Mouse (Mus musculus) Muller cell, postnatal 12 days (primary cell): ENCODE measurements around the gene Hoxc13.

Source experiments
- DNase-seq: peaks from one replicate; pipeline ENCODE4 v3.0.0-alpha.2; 2015; ENCODE audit errors: inconsistent ontology term

Gene Hoxc13

GRCm38 (mm10) chr15:102936279-102936972, 15.5 kb downstream of the Hoxc13 start, which contains the start of gene Hoxc12:
Gene Hoxc12, plus strand, starts transcription at chr15:102936757.
- no peak for DNase-seq

- no peak for DNase-seq
These were observed 16.2 kb downstream of the Hoxc13 start for GRCm38 (mm10) chr15:102937036-102937666.

- DNase-seq, result no peak
These were observed 18.6 kb downstream of the Hoxc13 start for GRCm38 (mm10) chr15:102939256-102940155.

- peak; percentile 24 for DNase-seq
These were observed 22.0 kb downstream of the Hoxc13 start for GRCm38 (mm10) chr15:102942739-102943467.

- DNase-seq, result no peak
These were observed 22.5 kb downstream of the Hoxc13 start for GRCm38 (mm10) chr15:102943468-102943813.

- no peak for DNase-seq
These were observed 24.5 kb downstream of the Hoxc13 start for GRCm38 (mm10) chr15:102945185-102946077.

- DNase-seq, result no peak
These were observed 26.4 kb downstream of the Hoxc13 start for GRCm38 (mm10) chr15:102947276-102947675.

- DNase-seq, result no peak
These were observed 27.9 kb downstream of the Hoxc13 start for GRCm38 (mm10) chr15:102948842-102949241.

- no peak for DNase-seq
These were observed 28.8 kb downstream of the Hoxc13 start for GRCm38 (mm10) chr15:102949696-102950095.

- no peak for DNase-seq
These were observed 30.0 kb downstream of the Hoxc13 start for GRCm38 (mm10) chr15:102950877-102951276.

GRCm38 (mm10) chr15:102953561-102953960, 32.7 kb downstream of the Hoxc13 start:
- no peak for DNase-seq

GRCm38 (mm10) chr15:102954192-102955006, 33.5 kb downstream of the Hoxc13 start, which contains the start of gene Hoxc11:
Gene Hoxc11, plus strand, starts transcription at chr15:102954427.
- no peak for DNase-seq

GRCm38 (mm10) chr15:102955007-102955382, 34.1 kb downstream of the Hoxc13 start:
- no peak for DNase-seq

- no peak for DNase-seq
These were observed 35.1 kb downstream of the Hoxc13 start for GRCm38 (mm10) chr15:102955833-102956640.

- DNase-seq, result no peak
These were observed 36.0 kb downstream of the Hoxc13 start for GRCm38 (mm10) chr15:102956906-102957305.

GRCm38 (mm10) chr15:102959663-102960191, 38.8 kb downstream of the Hoxc13 start:
- no peak for DNase-seq

- DNase-seq, result no peak
These were observed 40.8 kb downstream of the Hoxc13 start for GRCm38 (mm10) chr15:102961728-102962127.

- no peak for DNase-seq
These were observed 41.6 kb downstream of the Hoxc13 start for GRCm38 (mm10) chr15:102962492-102962891.

GRCm38 (mm10) chr15:102963259-102963658, 42.4 kb downstream of the Hoxc13 start:
- DNase-seq, result no peak
